Mouse (Mus musculus): ENCODE measurements at regions not wholly inside any gene's neighbourhood (a gene's known extent, or its start where the extent isn't known, plus 50 kb on each side); places are given as distances from the start of the nearest gene placed in this dataset.

DNA sequence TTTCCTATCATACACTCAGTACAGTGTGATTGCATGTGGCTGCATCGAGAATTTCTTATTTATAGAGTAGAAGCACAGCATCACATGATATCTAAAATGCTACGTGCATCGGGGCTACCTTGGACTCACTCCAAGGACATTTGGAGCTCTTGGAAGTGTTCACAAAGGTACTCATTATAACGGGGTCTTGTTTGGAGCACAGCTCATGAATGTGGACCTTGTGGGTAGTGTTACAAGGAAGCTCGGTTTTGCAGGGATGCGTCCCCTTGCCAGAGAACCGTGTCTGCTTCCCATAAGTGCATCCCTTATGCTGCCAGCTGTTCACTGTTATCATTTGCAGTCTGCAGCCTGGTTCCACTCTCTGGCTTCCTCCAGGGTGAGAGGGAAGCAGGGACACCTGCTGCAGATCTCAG, 96.0 kb upstream of the Dock10 start:
- DNase-seq (ENCODE audit: low spot score in 2 of 2) = peak; percentile 57 to 61
- Histone ChIP-seq H3K27ac (peak overlapping the region; percentile 11; the same call in 1 of the 2 replicates), H3K4me3 (no peak overlapping the region; the same call in 1 of the 2 replicates)
- TF ChIP-seq CTCF (conservative IDR thresholded peaks at IDR 0.05) = no peak

DNA sequence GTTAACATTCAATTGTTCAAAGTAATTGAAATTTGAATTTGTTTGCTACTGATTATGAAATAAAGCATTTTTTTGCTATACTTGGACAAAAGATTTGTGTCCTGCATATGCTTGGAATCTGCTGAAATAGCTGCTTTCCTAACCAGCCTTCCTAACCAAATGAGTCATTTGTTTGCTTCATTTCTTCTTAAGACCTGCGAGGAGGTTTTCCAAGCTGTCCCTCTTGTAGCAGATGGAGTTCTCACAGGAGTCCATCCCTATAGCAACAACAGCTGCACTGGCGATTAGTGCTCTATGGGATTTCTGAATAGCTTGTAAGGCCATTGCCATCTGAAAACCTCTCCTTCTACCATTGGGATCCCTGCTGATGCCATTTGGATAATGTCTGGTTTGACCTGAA, 94.4 kb upstream of the Dock10 start:
- peak in 1 of 2 experiments; percentile 44 for DNase-seq (ENCODE audit: low spot score in 2 of 2)
- Histone ChIP-seq H3K4me3 (no peak overlapping the region), H3K27ac (0 out of 2 replicates have a peak overlapping the region, but pooled peaks have one; percentile 36)
- no peak for TF ChIP-seq CTCF (conservative IDR thresholded peaks at IDR 0.05)

DNA sequence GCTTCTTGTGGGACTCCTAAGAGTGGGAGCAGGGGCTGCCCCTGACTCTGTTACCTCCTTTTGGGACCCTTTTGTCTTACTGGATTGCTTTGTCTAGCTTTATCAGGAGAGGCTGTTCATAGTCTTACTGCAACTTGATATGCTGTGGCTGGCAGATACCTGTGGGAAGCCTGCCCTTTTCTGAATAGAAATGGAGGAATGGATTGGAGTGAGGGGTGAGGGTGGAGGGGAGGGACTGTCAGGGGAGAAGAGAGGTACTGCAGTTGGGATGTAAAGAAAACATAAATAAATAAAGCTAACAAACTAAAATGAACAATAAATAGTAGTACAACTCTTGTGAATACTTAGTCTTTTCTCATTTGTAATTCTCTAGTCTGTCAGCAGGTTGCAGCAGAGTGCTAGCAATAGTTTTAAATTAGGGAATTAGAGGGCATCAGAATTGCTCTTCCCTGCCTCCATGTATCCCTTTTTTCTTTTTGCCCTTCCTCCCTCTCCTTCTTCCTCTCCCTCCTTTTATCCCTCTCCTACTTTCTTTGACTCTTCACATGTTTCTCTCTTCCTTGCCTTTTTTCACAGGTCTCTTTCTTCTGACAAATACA, 72.0 kb upstream of the Dock10 start:
- H3K27ac ChIP-seq = no peak overlapping the region
- no peak overlapping the region for H3K4me3 ChIP-seq
- peak; percentile 42 to 63 for DNase-seq (ENCODE audit: low spot score in 2 of 2)
- peak; percentile 85 for TF ChIP-seq CTCF (conservative IDR thresholded peaks at IDR 0.05)

DNA sequence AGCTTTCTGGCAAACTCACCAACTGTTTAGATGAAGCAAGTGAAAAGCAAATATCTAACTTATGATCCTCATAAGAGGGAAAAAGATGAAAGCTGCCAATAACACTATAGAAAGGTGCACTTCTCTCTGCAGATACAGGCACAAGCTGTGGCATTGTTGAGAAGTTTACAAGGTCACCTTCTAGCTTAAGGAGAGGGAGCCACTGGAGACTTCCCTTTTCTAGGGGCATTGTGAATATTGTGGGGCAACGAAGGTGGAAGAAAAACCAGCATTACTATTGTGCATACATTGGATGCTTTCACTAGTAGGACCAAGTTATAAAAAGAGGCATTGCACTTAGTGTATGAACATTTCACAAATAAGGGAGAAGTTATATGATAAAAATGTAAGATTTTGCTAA, 68.1 kb upstream of the Dock10 start:
- no peak for DNase-seq (ENCODE audit: low spot score in 2 of 2)
- Histone ChIP-seq H3K4me3 (no peak overlapping the region), H3K27ac (no peak overlapping the region)
- TF ChIP-seq CTCF (conservative IDR thresholded peaks at IDR 0.05) = no peak

DNA sequence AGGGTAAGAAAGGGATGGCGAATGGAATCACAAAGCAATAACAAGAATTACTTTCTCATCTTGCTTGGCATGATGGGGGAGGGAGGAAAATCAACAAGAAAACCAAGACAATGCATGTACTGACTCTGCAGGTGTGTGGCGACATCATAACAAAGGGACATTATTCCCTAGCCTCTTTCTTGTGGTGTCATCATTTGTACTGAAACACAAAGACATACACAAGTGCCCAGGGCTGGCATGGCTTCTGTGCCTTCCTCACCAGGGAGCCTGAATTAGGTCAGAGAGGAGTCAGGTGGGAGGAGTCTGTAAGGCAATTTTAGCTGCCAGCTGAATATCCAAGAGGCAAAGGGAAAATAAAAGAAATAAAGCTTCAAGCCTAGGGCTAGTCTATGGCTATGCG, 65.6 kb upstream of the Dock10 start:
- peak in 1 of 2 experiments; percentile 38 for DNase-seq (ENCODE audit: low spot score in 2 of 2)
- no peak for TF ChIP-seq CTCF (conservative IDR thresholded peaks at IDR 0.05)
- Histone ChIP-seq H3K4me3 (no peak overlapping the region), H3K27ac (peak overlapping the region; percentile 56; the same call in 1 of the 2 replicates)

DNA sequence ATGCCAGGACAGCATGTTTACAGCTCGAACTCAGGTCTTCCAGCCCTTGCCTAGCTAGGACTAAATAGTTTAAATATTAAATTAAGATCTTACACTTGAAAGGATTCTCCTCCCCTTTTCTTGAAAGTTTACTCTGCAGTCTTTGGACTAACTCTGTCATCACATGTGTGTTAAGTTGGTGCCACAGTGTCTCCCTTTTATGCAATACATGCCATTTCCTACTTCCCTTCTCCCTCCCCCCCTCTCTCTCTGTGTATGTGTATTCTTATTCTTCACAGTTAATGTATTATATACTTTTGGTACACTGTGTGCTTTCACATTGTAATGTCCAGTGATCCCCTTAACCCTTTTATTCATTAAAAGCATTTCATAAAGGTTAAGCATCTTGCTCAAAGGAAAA, 63.9 kb upstream of the Dock10 start:
- no peak for TF ChIP-seq CTCF (conservative IDR thresholded peaks at IDR 0.05)
- DNase-seq (ENCODE audit: low spot score in 2 of 2) = no peak
- H3K4me3 ChIP-seq = no peak overlapping the region

DNA sequence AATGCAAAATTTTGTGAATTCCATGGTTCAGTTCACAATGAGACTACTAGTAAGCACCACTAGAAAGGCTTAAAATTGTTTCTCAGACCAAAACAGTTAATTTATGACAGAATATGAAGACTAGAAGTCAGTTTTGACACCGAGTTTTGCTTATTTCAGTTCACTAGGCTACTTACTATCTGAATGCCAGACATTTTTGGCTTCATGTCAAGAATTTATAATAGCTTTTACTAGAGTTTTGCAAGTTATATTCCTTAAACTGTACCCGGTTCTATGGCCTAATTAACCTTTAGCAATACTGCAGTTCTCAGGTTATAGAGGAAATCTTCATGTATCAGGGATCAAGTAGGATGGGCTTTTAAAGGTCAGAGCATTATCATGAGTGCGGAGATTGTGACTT, 54.6 kb upstream of the Dock10 start:
- TF ChIP-seq CTCF (conservative IDR thresholded peaks at IDR 0.05) = no peak
- H3K4me3 ChIP-seq = no peak overlapping the region
- DNase-seq (ENCODE audit: low spot score in 2 of 2) = no peak
- H3K27ac ChIP-seq = no peak overlapping the region

More for the DNA sequence above, 63.9 kb upstream of the Dock10 start:
- H3K27ac ChIP-seq = peak overlapping the region; percentile 56; the same call in 1 of the 2 replicates
